Comparison of ENCODE assay signal across 26 mouse cellular contexts in the genomic region with DNA sequence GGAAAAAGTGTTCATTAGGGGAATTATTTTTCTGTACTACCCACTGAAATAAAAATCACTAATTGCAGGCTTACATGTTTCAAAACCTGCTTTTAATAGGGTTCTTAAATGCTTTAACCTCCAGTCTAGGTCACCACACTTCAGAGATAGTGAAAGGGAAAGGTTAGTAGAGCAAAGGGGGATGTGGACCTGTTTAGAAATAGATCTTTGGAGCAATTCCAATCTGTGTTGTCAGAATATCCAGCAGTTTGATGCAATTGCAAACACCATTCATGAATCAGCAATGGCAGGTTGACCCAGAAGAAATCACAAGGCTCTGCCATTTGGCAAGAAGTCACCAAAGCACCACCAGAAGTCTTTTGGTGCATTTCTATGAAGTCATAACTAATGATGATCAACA.
"Had no signal": no experiment of that assay in that cellular context is flagged by ENCODE, and none has a peak within 500 bp of the region (broad histone marks: within the 10 kb centered on the region; RNA-seq: fewer than 3 reads in every experiment).

No protein-coding gene starts in this region.

- H3K36me3 ChIP-seq: embryonic facial prominence, embryonic 10.5 days; embryonic facial prominence, embryonic 12.5 days; embryonic facial prominence, embryonic 13.5 days; embryonic facial prominence, embryonic 15.5 days; forebrain, embryonic 10.5 days; forebrain, embryonic 12.5 days; forebrain, embryonic 15.5 days had no signal

- H3K9ac ChIP-seq: embryonic facial prominence, embryonic 12.5 days; embryonic facial prominence, embryonic 13.5 days; embryonic facial prominence, embryonic 15.5 days; forebrain, embryonic 12.5 days; forebrain, embryonic 13.5 days; forebrain, embryonic 15.5 days; forebrain, postnatal 0 days had no signal

- H3K4me1 ChIP-seq: embryonic facial prominence, embryonic 10.5 days; embryonic facial prominence, embryonic 12.5 days; embryonic facial prominence, embryonic 13.5 days; embryonic facial prominence, embryonic 15.5 days; forebrain, embryonic 10.5 days; forebrain, embryonic 12.5 days; forebrain, embryonic 13.5 days; forebrain, embryonic 15.5 days had no signal

- H3K4me2 ChIP-seq: embryonic facial prominence, embryonic 12.5 days; embryonic facial prominence, embryonic 13.5 days; embryonic facial prominence, embryonic 15.5 days; forebrain, embryonic 12.5 days; forebrain, embryonic 13.5 days; forebrain, embryonic 15.5 days had no signal

- H3K27ac ChIP-seq: embryonic facial prominence, embryonic 10.5 days; embryonic facial prominence, embryonic 12.5 days; embryonic facial prominence, embryonic 13.5 days; embryonic facial prominence, embryonic 15.5 days; forebrain, embryonic 10.5 days; forebrain, embryonic 12.5 days; forebrain, embryonic 13.5 days; forebrain, embryonic 15.5 days; gastrocnemius, adult 2 months; heart, adult 2 months had no signal

- DNase-seq: cerebellum, adult 9-10 months; cerebellum, adult 9-11 months; cerebellum, postnatal 10 days; cerebellum, postnatal 14 days; cerebellum, postnatal 25 days; cerebellum, postnatal 36 days; embryo, embryonic 11 days; forebrain, postnatal 0 days; gastrocnemius, adult 2 months; gastrocnemius, postnatal 10 days; gastrocnemius, postnatal 14 days; gastrocnemius, postnatal 25 days; gastrocnemius, postnatal 36 days; heart, adult 18-20 months; heart, adult 2 months had no signal

- H3K4me3 ChIP-seq: embryonic facial prominence, embryonic 10.5 days; embryonic facial prominence, embryonic 12.5 days; embryonic facial prominence, embryonic 13.5 days; embryonic facial prominence, embryonic 15.5 days; erythroblast, embryonic 14.5 days; forebrain, embryonic 10.5 days; forebrain, embryonic 12.5 days; forebrain, embryonic 13.5 days; forebrain, embryonic 15.5 days; gastrocnemius, adult 2 months; heart, adult 2 months had no signal

- H3K9me3 ChIP-seq: embryonic facial prominence, embryonic 10.5 days; embryonic facial prominence, embryonic 12.5 days; embryonic facial prominence, embryonic 13.5 days; embryonic facial prominence, embryonic 15.5 days; forebrain, embryonic 10.5 days; forebrain, embryonic 12.5 days; forebrain, embryonic 13.5 days; forebrain, embryonic 15.5 days had no signal

- ATAC-seq: forebrain, embryonic 13.5 days; forebrain, embryonic 14.5 days; forebrain, embryonic 15.5 days; forebrain, embryonic 16.5 days; forebrain, postnatal 0 days had no signal

- H3K27me3 ChIP-seq: embryonic facial prominence, embryonic 12.5 days; embryonic facial prominence, embryonic 13.5 days; embryonic facial prominence, embryonic 15.5 days; forebrain, embryonic 12.5 days; forebrain, embryonic 13.5 days; forebrain, embryonic 15.5 days had no signal
